Mouse (Mus musculus) forebrain, embryonic 16.5 days (tissue): Measurements from ENCODE around the gene Hoxa11. TPM values are rescaled to one million over a fixed set of nuclear protein-coding genes. Genes with fewer than 3 reads are reported as not detected.

Experiments
- ATAC-seq: fragments of 200-750 bp; cut with Nextera tagmentation; 2 replicates; pipeline ENCODE4 v1.8.0; 2017; ENCODE audit warnings: mild to moderate bottlenecking, moderate library complexity
- H3K27ac ChIP-seq: fragments of 300-500 bp; sonication (generic); 2 replicates; pipeline ENCODE4 v1.5.1; 2014; ENCODE audit warnings: low read length, control low read depth
- H3K27me3 ChIP-seq: fragments of 300-500 bp; sonication (generic); replicated peaks from 2 replicates; pipeline ENCODE4 v1.6.1; 2014; ENCODE audit warnings: low read length; ENCODE audit not compliant: control insufficient read depth, insufficient read depth
- H3K36me3 ChIP-seq: fragments of 300-500 bp; sonication (generic); 2 replicates; pipeline ENCODE4 v1.6.1; 2014; ENCODE audit not compliant: control insufficient read depth, insufficient read depth
- H3K4me1 ChIP-seq: fragments of 300-500 bp; sonication (generic); replicated peaks from 2 replicates; pipeline ENCODE4 v1.6.1; 2014; ENCODE audit warnings: low read length; ENCODE audit not compliant: control insufficient read depth, insufficient read depth
- H3K4me2 ChIP-seq: fragments of 300-500 bp; sonication (generic); 2 replicates; pipeline ENCODE4 v1.6.1; 2014; ENCODE audit warnings: mild to moderate bottlenecking, low read length, control low read depth
- H3K4me3 ChIP-seq: fragments of 300-500 bp; sonication (generic); replicated peaks from 2 replicates; pipeline ENCODE4 v1.5.1; 2014; ENCODE audit warnings: mild to moderate bottlenecking, low read length, control low read depth
- H3K9ac ChIP-seq: fragments of 300-500 bp; sonication (generic); replicated peaks from 2 replicates; pipeline ENCODE4 v1.6.1; 2014; ENCODE audit warnings: low read depth, low read length, control low read depth
- H3K9me3 ChIP-seq: fragments of 300-500 bp; sonication (generic); 2 replicates; pipeline ENCODE4 v1.6.1; 2016; ENCODE audit warnings: low read length; ENCODE audit not compliant: control insufficient read depth
- WGBS: fragments of 180-500 bp; shearing (Covaris S2); extraction: QIAGEN DNeasy Blood & Tissue Kit; methylation state at CpG from one replicate; pipeline ENCODE4 v1.1.7; 2014; 5-methylcytosine and 5-hydroxymethylcytosine counted together
- polyA plus RNA-seq: library from polyadenylated mRNA; unstranded; fragments of >200 nt; fragmentation: Nextera tagmentation; extraction: Ambion mirVana; gene quantifications from 2 replicates; pipeline ENCODE4 v1.2.1, GENCODE M21; 2015

Gene Hoxa11
- polyA plus RNA-seq, 1 experiment from 2014 or later: not detected

DNA sequence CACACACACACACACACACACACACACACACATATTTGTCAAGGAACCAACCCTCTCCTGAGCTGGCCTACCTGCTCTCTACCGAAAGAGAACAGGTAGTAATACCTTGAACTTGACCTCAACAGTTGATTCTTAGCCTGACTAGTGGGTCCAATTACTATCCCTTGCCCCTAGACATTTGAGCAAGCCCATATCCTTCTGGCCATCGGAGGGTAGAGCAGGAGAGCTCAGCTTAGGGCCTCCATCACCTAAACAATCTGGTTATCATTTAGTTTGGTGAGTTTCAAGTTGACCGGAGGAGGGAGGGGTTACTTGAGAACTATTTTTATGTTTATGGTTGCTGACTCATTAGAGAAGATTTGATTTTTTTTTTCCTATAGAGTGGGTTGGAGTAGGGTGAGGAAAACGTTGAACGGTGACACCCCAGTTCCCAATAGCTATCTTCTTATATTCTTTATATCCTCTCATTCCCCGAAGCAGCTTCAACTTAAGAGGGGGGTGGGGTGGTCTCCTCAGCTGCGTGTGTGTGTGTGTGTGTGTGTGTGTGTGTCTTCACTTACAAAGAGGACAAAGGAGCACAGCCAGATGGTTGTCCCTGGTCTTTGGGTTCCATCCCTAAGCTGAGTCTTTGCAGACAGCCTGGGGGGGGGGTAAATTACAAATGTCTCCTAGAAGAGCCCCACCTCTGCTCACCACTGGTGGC lies 5.7 kb upstream of the Hoxa11 start:
- H3K4me3 ChIP-seq: no peak overlapping the region
- ATAC-seq: no peak
- 8% methylated on average over 7 of the region's 7 CpGs for WGBS

DNA sequence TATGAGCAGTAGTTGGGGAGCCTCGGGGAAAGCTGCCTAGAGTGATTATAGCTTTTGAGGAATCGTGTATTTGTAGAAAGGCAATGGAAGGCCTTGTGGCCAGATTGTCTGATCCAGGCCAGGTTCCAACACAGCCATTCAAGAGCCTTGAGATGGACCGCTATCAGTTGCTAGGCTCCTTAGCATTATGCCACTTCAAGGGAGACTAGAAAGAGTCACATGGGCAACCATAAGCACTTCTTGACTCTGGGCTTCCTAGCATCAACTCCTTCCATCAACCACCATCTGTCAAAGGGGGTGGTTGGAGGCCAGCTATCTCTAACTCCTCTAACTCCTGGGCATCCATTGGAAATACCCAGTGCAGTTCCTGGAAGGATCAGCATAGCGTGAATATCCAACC lies 4.2 kb upstream of the Hoxa11 start:
- Histone ChIP-seq H3K27ac (no peak overlapping the region), H3K4me2 (no peak overlapping the region), H3K36me3 (no peaks in the 10 kb centered on the region), H3K4me3 (no peak overlapping the region), H3K9me3 (no peaks in the 10 kb centered on the region), H3K27me3 (peaks cover 82% of the 10 kb centered on the region), H3K4me1 (peaks cover 4% of the 10 kb centered on the region; the same call in 1 of the 2 replicates), H3K9ac (no peak overlapping the region)
- no peak for ATAC-seq
- WGBS: 1% methylated on average over 4 of the region's 4 CpGs

More for the DNA sequence above, 5.7 kb upstream of the Hoxa11 start:
- Histone ChIP-seq H3K36me3 (no peaks in the 10 kb centered on the region), H3K4me1 (peaks cover 4% of the 10 kb centered on the region; the same call in 1 of the 2 replicates), H3K4me2 (no peak overlapping the region), H3K27me3 (peaks cover 77% of the 10 kb centered on the region), H3K27ac (no peak overlapping the region), H3K9ac (no peak overlapping the region), H3K9me3 (no peaks in the 10 kb centered on the region)

DNA sequence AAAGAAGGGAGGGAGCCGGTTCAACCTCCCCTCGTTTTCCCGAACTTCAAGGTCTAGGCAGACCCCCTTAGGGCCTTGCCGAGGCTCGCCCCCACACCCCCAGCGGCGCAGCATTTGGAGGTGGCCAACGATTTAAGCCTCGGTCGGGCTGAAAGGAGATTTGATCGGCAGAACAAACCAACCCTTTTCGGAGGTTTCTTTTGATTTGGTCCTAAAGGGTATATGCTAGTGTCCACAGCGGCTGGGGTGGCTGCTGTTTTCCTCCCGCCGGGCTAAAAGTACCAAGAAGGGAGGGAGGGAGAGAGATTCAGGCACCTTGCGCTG lies 3.8 kb upstream of the Hoxa11 start:
- ATAC-seq: no peak
- under 1% methylated on average over 16 of the region's 16 CpGs for WGBS
- Histone ChIP-seq H3K4me2 (no peak overlapping the region), H3K9me3 (no peaks in the 10 kb centered on the region), H3K4me1 (peaks cover 4% of the 10 kb centered on the region; the same call in 1 of the 2 replicates), H3K36me3 (no peaks in the 10 kb centered on the region), H3K27me3 (peaks cover 86% of the 10 kb centered on the region), H3K4me3 (no peak overlapping the region), H3K9ac (no peak overlapping the region), H3K27ac (no peak overlapping the region)

DNA sequence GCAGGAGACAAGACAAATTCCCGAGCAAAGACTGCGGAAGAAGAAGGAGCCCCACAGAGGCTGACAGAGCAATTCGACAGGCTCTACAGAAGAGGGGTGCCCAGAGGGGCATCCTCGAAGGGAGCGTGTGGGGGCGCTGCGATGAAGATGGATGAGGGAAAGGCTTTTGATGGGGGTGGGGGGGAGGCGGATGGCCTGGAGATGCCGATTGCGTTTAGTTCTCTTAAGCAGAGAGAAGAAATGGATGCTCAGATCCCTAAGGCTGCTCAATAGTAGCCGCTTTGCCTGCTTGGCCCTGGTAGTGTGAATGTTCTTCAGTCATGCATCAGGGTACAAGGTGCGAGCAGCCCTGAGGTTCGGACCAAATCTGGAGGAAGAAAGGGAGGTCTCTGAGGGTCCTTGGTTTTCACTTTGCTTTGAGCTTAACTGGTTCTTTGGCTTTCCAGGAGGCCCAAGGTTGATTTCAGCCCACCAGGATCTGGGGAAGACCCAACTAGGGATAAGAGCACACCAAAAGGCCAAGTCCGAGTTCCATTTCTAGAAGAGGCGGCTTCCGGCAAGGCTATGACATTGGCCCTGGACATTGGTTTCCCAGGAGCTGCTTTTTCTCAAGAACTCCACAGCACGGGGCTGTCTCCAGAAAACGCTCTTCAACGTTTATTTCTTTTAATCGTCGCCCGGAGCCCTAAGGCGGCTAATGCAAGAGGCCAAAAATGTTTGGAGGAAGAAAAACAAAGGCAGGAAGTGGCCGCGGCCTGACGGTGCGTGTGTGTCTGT lies 3.2 kb upstream of the Hoxa11 start:
- Histone ChIP-seq H3K27me3 (peaks cover 87% of the 10 kb centered on the region), H3K27ac (no peak overlapping the region), H3K9ac (no peak overlapping the region), H3K4me1 (peaks cover 4% of the 10 kb centered on the region; the same call in 1 of the 2 replicates), H3K4me2 (no peak overlapping the region), H3K36me3 (no peaks in the 10 kb centered on the region), H3K4me3 (no peak overlapping the region), H3K9me3 (no peaks in the 10 kb centered on the region)
- ATAC-seq: no peak
- WGBS: 2% methylated on average over 27 of the region's 27 CpGs

DNA sequence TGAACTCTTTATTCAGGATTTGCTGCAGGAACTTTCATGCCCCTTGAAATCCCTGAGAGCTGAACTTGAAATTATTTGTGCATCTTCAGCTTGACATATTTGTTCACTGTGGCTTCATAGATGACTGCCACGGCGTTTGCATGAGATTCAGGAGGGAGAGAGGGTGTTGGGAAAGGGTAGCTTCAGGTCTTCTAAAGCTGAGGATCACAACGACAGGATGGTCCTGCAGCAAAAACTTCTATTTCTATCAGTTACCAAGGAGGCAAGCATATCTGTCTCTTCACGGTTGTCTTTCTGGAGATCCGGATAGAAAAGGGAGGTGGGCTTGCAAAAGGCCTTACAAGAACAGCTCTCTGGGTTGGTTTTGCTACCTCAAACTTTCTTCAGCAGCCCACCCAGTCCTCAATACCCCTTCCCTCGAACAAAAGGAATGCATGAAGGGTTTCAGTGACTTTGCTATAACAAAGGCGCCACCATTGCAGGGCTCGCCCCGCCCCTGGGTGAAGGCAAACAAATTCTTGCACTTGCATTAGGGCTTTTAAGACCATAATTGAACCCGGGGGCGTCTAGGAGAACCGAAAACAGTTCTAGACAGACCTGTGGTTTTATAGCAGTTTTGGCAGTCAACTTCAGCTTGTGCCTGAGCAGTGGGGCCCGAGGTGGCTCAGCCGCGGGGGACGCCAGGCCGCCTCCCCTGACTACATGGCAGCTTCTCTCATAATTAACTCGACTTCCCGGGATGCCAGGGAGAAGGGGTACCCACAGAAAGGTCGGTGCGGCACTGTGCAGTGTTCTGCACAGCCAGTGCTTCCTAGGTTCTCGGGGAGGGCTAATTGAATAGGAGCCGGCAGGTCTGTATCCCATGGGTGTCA lies 2.4 kb upstream of the Hoxa11 start:
- WGBS: 3% methylated on average over 23 of the region's 23 CpGs
- no peak overlapping the region for H3K27ac ChIP-seq

DNA sequence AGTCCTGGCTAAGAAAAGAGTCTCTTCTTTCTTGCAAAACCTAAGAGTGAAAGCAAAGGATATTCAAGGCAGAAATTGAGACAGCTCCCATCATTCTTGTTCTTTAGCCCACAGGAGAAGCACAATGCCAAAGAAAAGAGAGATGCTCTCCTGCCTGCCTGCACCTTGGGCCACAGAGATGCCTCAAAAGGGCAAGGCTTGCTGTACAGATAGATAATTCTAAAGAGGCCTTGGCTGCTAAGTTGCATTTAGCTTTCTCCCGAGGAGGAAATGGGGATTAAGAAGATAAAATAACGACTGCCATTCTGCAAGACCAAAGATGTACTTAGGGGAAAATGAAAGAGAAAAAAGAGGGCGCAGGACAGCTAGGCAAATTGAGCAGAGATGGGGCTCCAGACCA lies 1.3 kb upstream of the Hoxa11 start:
- H3K4me3 ChIP-seq: no peak overlapping the region
- H3K9ac ChIP-seq: no peak overlapping the region
- 9% methylated on average over 3 of the region's 3 CpGs for WGBS
- peaks cover 88% of the 10 kb centered on the region for H3K27me3 ChIP-seq
- H3K4me1 ChIP-seq: no peaks in the 10 kb centered on the region
- no peaks in the 10 kb centered on the region for H3K36me3 ChIP-seq
- H3K27ac ChIP-seq: no peak overlapping the region
- no peak for ATAC-seq
- no peak overlapping the region for H3K4me2 ChIP-seq
- H3K9me3 ChIP-seq: no peaks in the 10 kb centered on the region

More for the DNA sequence above, 2.4 kb upstream of the Hoxa11 start:
- Histone ChIP-seq H3K9me3 (no peaks in the 10 kb centered on the region), H3K27me3 (peaks cover 89% of the 10 kb centered on the region), H3K36me3 (no peaks in the 10 kb centered on the region), H3K4me2 (no peak overlapping the region), H3K9ac (no peak overlapping the region), H3K4me3 (no peak overlapping the region), H3K4me1 (no peaks in the 10 kb centered on the region)
- ATAC-seq: no peak

DNA sequence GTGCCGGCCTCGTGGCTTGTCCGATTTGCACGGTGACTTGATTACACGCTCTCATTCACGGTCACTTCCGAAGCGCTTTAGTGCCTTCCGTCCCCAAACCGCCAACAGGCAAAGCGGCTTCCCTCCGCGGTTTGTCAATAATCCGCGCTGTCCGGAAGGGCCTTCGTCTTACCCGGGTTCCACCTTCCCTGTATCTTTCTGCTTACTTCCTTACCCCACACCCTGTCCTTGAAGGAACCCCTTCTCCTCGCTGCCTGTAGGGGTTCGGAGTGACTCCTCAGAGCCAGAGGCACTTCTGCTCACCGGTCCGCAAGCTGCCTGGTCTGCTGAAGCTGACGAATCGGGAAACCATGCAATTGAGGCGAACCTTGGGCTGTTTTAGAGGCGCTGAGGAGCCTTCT lies 793 bp upstream of the Hoxa11 start:
- no peak overlapping the region for H3K27ac ChIP-seq
- no peak overlapping the region for H3K9ac ChIP-seq
- no peaks in the 10 kb centered on the region for H3K4me1 ChIP-seq
- H3K36me3 ChIP-seq: no peaks in the 10 kb centered on the region
- peaks cover 88% of the 10 kb centered on the region for H3K27me3 ChIP-seq
- no peak for ATAC-seq
- H3K4me3 ChIP-seq: no peak overlapping the region
- H3K9me3 ChIP-seq: no peaks in the 10 kb centered on the region
- WGBS: under 1% methylated on average over 26 of the region's 26 CpGs
- no peak overlapping the region for H3K4me2 ChIP-seq

DNA sequence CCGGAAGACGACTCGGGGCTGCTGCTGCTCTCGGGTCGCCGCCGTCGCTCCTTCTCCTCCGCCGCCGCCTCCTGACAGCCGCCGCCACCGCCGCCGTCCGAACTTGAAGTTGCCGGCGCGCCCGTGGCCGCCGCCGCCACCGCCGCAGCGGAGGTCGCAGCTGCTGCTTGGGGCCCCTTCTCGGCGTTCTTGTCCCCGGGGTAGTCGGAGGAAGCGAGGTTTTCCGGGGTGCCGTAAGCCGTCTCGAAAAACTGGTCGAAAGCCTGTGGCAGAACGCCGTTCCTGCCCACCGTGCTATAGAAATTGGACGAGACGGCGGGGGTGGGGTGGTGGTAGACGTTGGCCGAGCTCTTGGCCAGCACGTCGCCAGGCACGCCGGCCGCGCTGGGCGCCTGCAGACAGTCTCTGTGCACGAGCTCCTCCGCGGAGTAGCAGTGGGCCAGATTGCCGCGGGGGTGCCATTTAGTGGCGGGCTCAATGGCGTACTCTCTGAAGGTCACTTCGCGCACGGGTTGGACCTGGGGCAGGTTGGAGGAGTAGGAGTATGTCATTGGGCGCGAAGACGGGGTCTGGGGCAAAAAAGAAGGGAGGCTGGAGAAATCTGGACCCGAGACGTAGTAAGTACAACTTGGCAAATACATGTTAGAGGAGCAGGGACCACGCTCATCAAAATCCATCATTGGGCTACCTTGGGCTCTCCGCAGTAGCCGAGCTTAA lies 412 bp downstream of the Hoxa11 start:
- no peak for ATAC-seq
- H3K4me1 ChIP-seq: no peaks in the 10 kb centered on the region
- peaks cover 89% of the 10 kb centered on the region for H3K27me3 ChIP-seq
- H3K36me3 ChIP-seq: no peaks in the 10 kb centered on the region
- H3K27ac ChIP-seq: no peak overlapping the region
- H3K4me3 ChIP-seq: no peak overlapping the region
- no peak overlapping the region for H3K4me2 ChIP-seq
- 1% methylated on average over 71 of the region's 71 CpGs for WGBS
- H3K9me3 ChIP-seq: no peaks in the 10 kb centered on the region
- no peak overlapping the region for H3K9ac ChIP-seq
